Mouse (Mus musculus) kidney, embryonic 16.5 days (tissue): ENCODE measurements at regions not wholly inside any gene's neighbourhood (a gene's known extent, or its start where the extent isn't known, plus 50 kb on each side); places are given as distances from the start of the nearest gene placed in this dataset.

ENCODE experiments used
- ATAC-seq: fragments of 200-750 bp; cut with Nextera tagmentation; 2 replicates; pipeline ENCODE4 v1.8.0; 2017; ENCODE audit warnings: moderate TSS enrichment; ENCODE audit not compliant: low FRiP score, low TSS enrichment
- H3K27ac ChIP-seq: fragments of 300-500 bp; sonication (generic); 2 replicates; pipeline ENCODE4 v1.5.1; 2014; ENCODE audit warnings: low read length
- H3K27me3 ChIP-seq: fragments of 300-500 bp; sonication (generic); 2 replicates; pipeline ENCODE4 v1.6.1; 2014; ENCODE audit warnings: low read length, control low read depth, mixed read lengths; ENCODE audit not compliant: insufficient read depth
- H3K36me3 ChIP-seq: fragments of 300-500 bp; sonication (generic); 2 replicates; pipeline ENCODE4 v1.6.1; 2014; ENCODE audit warnings: low read length, control low read depth, mixed read lengths; ENCODE audit not compliant: insufficient read depth
- H3K4me1 ChIP-seq: fragments of 300-500 bp; sonication (generic); 2 replicates; pipeline ENCODE4 v1.6.1; 2014; ENCODE audit warnings: low read length, control low read depth, mixed read lengths; ENCODE audit not compliant: insufficient read depth
- H3K4me2 ChIP-seq: fragments of 300-500 bp; sonication (generic); replicated peaks from 2 replicates; pipeline ENCODE4 v1.6.1; 2014; ENCODE audit warnings: low read depth, low read length
- H3K4me3 ChIP-seq: fragments of 300-500 bp; sonication (generic); 2 replicates; pipeline ENCODE4 v1.5.1; 2014; ENCODE audit warnings: mild to moderate bottlenecking, low read length
- H3K9ac ChIP-seq: fragments of 300-500 bp; sonication (generic); replicated peaks from 2 replicates; pipeline ENCODE4 v1.6.1; 2014; ENCODE audit warnings: low read length
- H3K9me3 ChIP-seq: fragments of 300-500 bp; sonication (generic); 2 replicates; pipeline ENCODE4 v1.6.1; 2016; ENCODE audit warnings: low read length, control low read depth
- WGBS: fragments of 180-500 bp; shearing (Covaris S2); extraction: QIAGEN DNeasy Blood & Tissue Kit; methylation state at CpG from one replicate; pipeline ENCODE4 v1.1.7; 2014; 5-methylcytosine and 5-hydroxymethylcytosine counted together

DNA sequence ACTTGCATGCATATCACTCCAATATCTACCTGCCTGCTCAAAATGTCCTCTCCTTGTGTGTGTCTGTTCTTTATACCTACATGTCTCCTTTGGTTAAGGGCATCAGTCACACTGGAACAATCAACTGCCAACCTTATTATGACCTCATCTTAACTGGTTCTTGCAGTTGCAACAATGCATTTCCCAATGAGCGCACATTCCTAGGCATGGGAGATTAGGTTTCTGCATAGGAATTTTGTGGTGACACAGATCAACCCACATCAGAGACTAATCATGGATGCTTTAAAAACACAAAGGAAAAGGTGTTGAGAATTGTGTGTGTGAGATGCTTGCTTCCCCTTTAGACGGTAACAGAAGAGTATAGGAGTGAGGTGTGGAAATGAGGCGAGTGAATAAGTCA lies 171.3 kb upstream of the Nectin3 start:
- Histone ChIP-seq H3K9me3 (no peaks in the 10 kb centered on the region), H3K4me1 (no peaks in the 10 kb centered on the region), H3K27ac (no peak overlapping the region), H3K4me2 (no peak overlapping the region), H3K4me3 (no peak overlapping the region), H3K27me3 (no peaks in the 10 kb centered on the region), H3K9ac (no peak overlapping the region), H3K36me3 (no peaks in the 10 kb centered on the region)
- WGBS: 83% methylated on average over 3 of the region's 3 CpGs
- no peak for ATAC-seq

DNA sequence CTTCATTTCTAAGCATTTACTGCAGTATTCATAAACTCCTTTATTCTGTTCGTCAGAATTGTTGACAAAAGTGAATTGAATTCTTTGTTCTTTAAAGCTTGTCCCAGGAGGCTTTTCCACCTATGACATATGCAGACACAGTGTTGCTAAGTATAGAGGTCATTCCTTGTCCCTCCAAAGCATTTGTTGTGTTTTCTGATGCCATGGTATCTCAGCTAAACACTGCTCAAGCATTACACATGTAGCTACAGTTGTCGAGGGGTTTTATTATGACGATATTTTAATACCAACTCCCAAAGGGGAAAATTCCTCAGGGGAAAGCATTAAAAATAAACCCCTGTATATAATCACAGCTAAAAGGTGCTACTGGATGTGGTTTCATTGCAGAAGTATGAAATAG lies 167.2 kb upstream of the Nectin3 start:
- Histone ChIP-seq H3K27ac (no peak overlapping the region), H3K9me3 (no peaks in the 10 kb centered on the region), H3K4me1 (no peaks in the 10 kb centered on the region), H3K27me3 (no peaks in the 10 kb centered on the region), H3K9ac (no peak overlapping the region), H3K36me3 (no peaks in the 10 kb centered on the region), H3K4me3 (no peak overlapping the region), H3K4me2 (no peak overlapping the region)
- no peak for ATAC-seq
- WGBS: 69% methylated on average over 3 of the region's 3 CpGs

DNA sequence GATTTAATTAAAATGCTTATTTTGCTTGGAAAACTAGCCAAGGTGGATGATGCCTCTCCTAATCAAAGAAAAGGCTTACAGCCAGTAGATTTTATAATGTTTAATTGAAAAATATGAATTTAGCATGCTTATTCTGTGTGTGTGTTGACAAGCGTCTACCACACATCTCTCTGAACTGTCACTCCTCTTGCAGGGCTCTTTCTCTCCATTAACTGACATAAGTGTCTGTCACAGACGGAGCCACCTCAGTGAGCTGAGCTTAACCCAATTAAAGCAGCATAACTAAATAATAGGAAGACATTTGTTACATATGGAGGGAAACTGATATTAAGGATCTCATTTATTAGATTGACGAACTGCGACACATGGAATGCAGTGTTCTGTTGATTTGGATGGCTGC lies 164.7 kb upstream of the Nectin3 start:
- ATAC-seq: no peak
- WGBS: 94% methylated on average over 4 of the region's 4 CpGs
- H3K9me3 ChIP-seq: no peaks in the 10 kb centered on the region
- H3K4me2 ChIP-seq: no peak overlapping the region
- no peaks in the 10 kb centered on the region for H3K36me3 ChIP-seq
- H3K27ac ChIP-seq: no peak overlapping the region
- no peak overlapping the region for H3K9ac ChIP-seq
- no peaks in the 10 kb centered on the region for H3K27me3 ChIP-seq
- no peak overlapping the region for H3K4me3 ChIP-seq
- H3K4me1 ChIP-seq: no peaks in the 10 kb centered on the region

DNA sequence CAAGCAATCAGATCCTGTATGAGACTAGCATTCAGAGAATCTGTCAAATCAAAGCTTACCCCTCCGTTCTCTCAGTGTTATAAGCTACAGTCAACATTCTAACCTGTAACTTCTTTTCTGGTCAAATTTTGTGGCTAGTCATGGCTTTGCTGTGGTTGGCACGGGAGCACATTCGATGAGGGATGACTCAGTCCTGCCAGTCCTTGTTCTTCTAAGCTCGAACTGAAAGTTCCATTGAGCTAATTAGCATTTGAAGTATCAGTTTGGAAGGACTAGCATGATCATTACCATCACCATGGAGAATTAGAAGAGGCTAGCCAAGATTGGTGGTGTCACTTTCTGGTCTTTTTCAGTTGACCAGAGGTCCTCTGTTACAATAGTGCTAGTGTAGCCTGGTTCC lies 156.7 kb upstream of the Nectin3 start:
- Histone ChIP-seq H3K27me3 (no peaks in the 10 kb centered on the region), H3K27ac (no peak overlapping the region), H3K4me2 (no peak overlapping the region), H3K4me3 (no peak overlapping the region), H3K36me3 (no peaks in the 10 kb centered on the region), H3K4me1 (no peaks in the 10 kb centered on the region), H3K9ac (no peak overlapping the region), H3K9me3 (no peaks in the 10 kb centered on the region)
- no peak for ATAC-seq
- 90% methylated on average over 4 of the region's 4 CpGs for WGBS

DNA sequence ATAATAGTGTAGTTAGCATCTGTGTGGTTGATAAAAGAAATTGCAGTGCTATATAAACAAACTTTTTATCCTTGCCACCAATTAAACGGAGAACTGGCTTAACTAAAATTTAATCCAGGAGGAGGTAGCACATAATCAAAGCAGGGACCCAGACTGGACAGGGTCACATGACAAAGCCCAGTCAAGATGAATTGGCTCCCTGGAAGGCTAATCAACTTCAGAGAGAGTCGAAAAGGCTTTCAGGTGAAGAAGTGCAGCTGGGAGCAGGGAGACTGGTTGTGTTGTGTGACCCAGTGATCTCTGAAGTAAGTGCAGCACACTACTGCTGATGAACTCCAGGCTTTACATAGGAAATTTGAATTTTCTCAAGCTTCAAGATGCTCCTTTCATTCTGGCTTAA lies 127.5 kb upstream of the Nectin3 start:
- no peak overlapping the region for H3K4me2 ChIP-seq
- WGBS: 8% methylated on average over 2 of the region's 2 CpGs

DNA sequence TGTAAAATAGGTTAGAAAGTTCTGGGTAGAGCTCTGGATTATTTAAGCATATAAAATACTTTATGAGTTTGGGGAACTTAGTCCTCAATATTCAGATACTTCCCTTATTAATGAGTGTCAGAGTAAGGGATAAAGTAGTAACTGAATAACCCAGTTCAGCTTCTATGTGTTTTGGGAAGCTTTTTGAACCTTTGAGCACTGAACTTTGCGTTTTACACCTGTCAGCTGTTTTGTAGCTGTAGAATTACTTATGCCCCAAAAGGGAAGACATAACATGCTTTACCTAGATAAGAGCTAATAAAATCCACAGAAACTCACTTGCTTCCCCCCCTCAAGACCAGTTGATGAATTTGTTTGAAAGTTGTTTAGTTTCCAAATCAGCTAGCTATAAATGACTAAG lies 124.9 kb upstream of the Nectin3 start:
- no peaks in the 10 kb centered on the region for H3K36me3 ChIP-seq
- H3K4me1 ChIP-seq: no peaks in the 10 kb centered on the region
- H3K4me3 ChIP-seq: no peak overlapping the region
- H3K27me3 ChIP-seq: no peaks in the 10 kb centered on the region
- no peak overlapping the region for H3K27ac ChIP-seq
- ATAC-seq: no peak
- no peak overlapping the region for H3K4me2 ChIP-seq
- H3K9me3 ChIP-seq: no peaks in the 10 kb centered on the region
- H3K9ac ChIP-seq: no peak overlapping the region
- 55% methylated on average over 1 of the region's 1 CpGs for WGBS

More for the DNA sequence above, 127.5 kb upstream of the Nectin3 start:
- Histone ChIP-seq H3K4me3 (no peak overlapping the region), H3K27me3 (no peaks in the 10 kb centered on the region), H3K9ac (no peak overlapping the region), H3K4me1 (no peaks in the 10 kb centered on the region), H3K27ac (no peak overlapping the region), H3K9me3 (no peaks in the 10 kb centered on the region), H3K36me3 (no peaks in the 10 kb centered on the region)
- peak; percentile 35; the same call in 1 of the 2 replicates for ATAC-seq

DNA sequence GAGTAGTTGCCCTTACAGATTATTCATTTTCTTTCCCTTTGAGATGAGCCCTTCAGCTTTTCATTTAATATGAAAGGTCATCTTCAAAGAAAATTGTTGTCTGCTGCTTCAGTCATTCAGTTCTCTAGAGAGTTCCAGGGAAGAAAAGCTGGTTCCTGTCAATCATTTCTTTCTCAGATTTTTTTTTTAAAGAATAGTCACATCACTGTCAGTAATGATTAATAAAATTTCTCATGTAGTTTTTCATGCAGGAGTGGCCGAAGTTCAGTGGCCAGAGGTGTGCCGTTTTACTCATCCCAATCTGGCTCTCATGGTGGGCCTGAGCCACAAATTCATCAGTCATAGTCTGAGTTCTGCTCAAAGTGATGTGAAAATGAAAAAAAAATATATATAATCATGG lies 121.5 kb upstream of the Nectin3 start:
- ATAC-seq: no peak
- H3K4me3 ChIP-seq: no peak overlapping the region
- H3K4me1 ChIP-seq: no peaks in the 10 kb centered on the region
- no peaks in the 10 kb centered on the region for H3K27me3 ChIP-seq
- H3K9ac ChIP-seq: no peak overlapping the region
- H3K9me3 ChIP-seq: no peaks in the 10 kb centered on the region
- H3K4me2 ChIP-seq: no peak overlapping the region
- no peak overlapping the region for H3K27ac ChIP-seq
- H3K36me3 ChIP-seq: no peaks in the 10 kb centered on the region
- 79% methylated on average over 2 of the region's 2 CpGs for WGBS

DNA sequence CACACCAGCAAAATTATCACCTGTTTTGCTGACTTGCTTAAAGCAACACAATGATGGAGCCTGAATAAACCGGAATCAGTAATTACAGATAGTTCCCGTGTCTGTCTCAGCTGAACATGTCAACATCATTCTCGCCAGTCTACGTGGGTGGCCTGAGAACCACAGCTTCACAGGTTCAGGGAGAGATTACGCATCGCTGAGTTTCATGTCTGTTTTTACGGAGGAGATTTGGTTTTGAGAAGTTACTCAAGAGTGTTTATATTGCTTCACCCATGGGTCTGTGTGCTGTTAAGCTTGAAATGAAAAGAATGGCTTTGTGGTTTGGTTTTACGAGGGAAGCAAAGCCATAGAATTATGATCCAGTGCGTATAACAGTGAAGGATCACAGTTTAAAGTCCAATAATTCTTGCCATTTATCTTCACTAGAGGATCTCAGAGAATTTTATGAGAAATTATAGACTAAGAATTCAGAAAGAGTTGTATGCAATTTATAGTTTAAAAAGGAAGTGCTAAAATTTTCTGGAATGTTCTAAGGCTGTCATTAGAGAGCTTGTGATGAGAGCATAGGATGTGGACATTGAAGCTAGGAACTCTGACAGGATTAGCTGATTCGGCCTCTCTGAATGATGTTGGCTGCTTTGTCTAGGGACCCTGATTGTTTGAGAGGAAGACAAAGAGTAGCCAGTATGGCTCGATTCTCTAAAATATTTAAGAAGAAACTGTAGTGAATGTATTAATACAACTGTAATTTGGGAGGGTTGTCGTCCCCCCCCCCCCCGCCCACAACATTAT lies 119.4 kb upstream of the Nectin3 start:
- Histone ChIP-seq H3K9ac (no peak overlapping the region), H3K4me1 (no peaks in the 10 kb centered on the region), H3K36me3 (no peaks in the 10 kb centered on the region), H3K4me3 (no peak overlapping the region), H3K27me3 (no peaks in the 10 kb centered on the region), H3K9me3 (no peaks in the 10 kb centered on the region), H3K27ac (no peak overlapping the region), H3K4me2 (peak overlapping the region; percentile 9; the same call in 1 of the 2 replicates)
- WGBS: 28% methylated on average over 13 of the region's 13 CpGs
- ATAC-seq: peak; percentile 79

DNA sequence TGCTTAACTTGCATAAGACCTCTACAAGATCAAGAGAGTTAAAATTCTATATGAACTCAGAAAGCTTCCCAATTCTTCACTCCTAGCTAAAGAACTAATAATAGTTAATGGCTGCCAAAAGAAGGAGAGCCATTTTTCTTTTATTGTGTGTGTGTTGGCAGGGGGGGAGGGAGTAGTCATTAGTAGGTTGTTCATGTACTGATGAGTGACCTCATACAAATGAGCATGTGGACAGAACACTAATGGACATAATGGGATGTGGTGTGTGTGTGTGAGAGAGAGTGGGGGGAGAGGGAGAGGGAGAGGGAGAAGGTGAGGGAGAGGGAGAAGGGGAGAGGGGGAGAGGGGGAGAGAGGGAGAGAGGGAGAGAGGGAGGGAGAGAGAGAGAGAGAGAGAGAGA lies 118.3 kb upstream of the Nectin3 start:
- ATAC-seq: no peak
- no peak overlapping the region for H3K4me2 ChIP-seq
- H3K27me3 ChIP-seq: no peaks in the 10 kb centered on the region
- H3K27ac ChIP-seq: no peak overlapping the region
- no peaks in the 10 kb centered on the region for H3K9me3 ChIP-seq
- no peak overlapping the region for H3K9ac ChIP-seq
- H3K36me3 ChIP-seq: no peaks in the 10 kb centered on the region
- H3K4me3 ChIP-seq: no peak overlapping the region
- no peaks in the 10 kb centered on the region for H3K4me1 ChIP-seq

DNA sequence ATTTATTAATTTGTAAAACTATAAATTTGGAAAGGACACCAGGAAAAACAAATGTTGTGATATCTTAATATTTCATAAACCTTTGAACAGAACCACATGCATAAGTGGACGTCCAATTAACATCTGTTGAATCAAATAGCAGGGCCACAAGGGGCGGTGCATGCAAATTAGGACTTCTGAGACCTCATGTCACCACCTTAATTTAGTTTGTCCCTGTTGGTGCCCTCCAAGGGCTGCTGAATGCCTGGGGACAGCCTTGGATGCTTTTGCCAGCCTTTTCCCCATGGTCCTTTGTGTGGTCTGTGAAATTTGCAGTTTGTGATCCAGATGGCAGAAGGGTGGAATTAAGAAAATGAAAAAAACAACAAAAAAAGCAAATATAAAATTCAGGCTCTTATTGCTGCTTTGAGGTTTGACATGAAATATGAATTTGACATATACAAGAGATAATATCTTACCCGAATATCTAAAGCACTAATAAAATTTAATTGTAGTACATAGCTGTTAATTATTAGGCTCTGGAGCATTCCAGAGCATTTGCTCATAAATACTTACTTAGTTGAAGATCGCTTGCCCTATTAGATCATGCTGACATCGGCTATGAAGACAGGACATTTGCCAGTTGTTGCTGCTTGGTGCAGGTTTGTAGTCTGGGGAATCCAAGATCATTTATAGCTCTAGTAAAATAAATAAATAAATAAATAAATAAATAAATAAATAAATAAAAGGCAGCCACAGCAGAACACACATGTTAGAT lies 114.9 kb upstream of the Nectin3 start:
- ATAC-seq: peak; percentile 68

More for the DNA sequence above, 114.9 kb upstream of the Nectin3 start:
- H3K9me3 ChIP-seq: no peaks in the 10 kb centered on the region
- no peak overlapping the region for H3K4me3 ChIP-seq
- no peaks in the 10 kb centered on the region for H3K27me3 ChIP-seq
- no peaks in the 10 kb centered on the region for H3K4me1 ChIP-seq
- H3K36me3 ChIP-seq: no peaks in the 10 kb centered on the region
- no peak overlapping the region for H3K4me2 ChIP-seq
- H3K27ac ChIP-seq: no peak overlapping the region
- 56% methylated on average over 5 of the region's 5 CpGs for WGBS
- no peak overlapping the region for H3K9ac ChIP-seq
